Mouse (Mus musculus) MEL (cell line): ENCODE measurements around the gene Il17rb.

ENCODE experiments used
- CHD2 ChIP-seq: IDR thresholded peaks from 2 replicates; pipeline ENCODE4 v1.6.1; 2011; ENCODE audit warnings: low read length, improper control_type of control experiment
- CTCF ChIP-seq, 3 experiments: IDR thresholded peaks in 2 of 3; conservative IDR thresholded peaks in 1 of 3; 2 replicates each; pipeline ENCODE4 v1.5.1; 2011 to 2012; ENCODE audit warnings: low read length in 3 of 3, low read depth in 2 of 3, mild to moderate bottlenecking in 2 of 3, improper control_type of control experiment in 1 of 3, inconsistent platforms in 1 of 3, mixed read lengths in 1 of 3, moderate library complexity in 1 of 3; ENCODE audit not compliant: control insufficient read depth in 1 of 3, insufficient read depth in 1 of 3, poor library complexity in 1 of 3, severe bottlenecking in 1 of 3
- EP300 ChIP-seq, 2 experiments: IDR thresholded peaks; 2 replicates each; pipeline ENCODE4 v1.6.1; 2011; ENCODE audit warnings: improper control_type of control experiment in 2 of 2, low read length in 2 of 2, low read depth in 1 of 2, mild to moderate bottlenecking in 1 of 2
- GABPA ChIP-seq: IDR thresholded peaks from 2 replicates; pipeline ENCODE4 v1.6.1; 2012; ENCODE audit warnings: low read depth, mild to moderate bottlenecking, inconsistent platforms, low read length, improper control_type of control experiment, moderate library complexity
- JUND ChIP-seq: IDR thresholded peaks from 2 replicates; pipeline ENCODE4 v1.6.1; 2011; ENCODE audit warnings: low read depth, mild to moderate bottlenecking, improper control_type of control experiment, low read length
- MXI1 ChIP-seq: IDR thresholded peaks from 2 replicates; pipeline ENCODE4 v1.6.1; 2011; ENCODE audit warnings: mild to moderate bottlenecking, low read depth, low read length, improper control_type of control experiment
- POLR2A ChIP-seq, 2 experiments: IDR thresholded peaks; 2 replicates each; pipeline ENCODE4 v1.6.1; 2011 to 2012; ENCODE audit warnings: low read length in 2 of 2, mild to moderate bottlenecking in 2 of 2, control low read depth in 1 of 2, improper control_type of control experiment in 1 of 2, low read depth in 1 of 2, moderate library complexity in 1 of 2; ENCODE audit not compliant: control insufficient read depth in 1 of 2, insufficient read depth in 1 of 2, poor library complexity in 1 of 2
- POLR2AphosphoS5 ChIP-seq: IDR thresholded peaks from 2 replicates; pipeline ENCODE4 v1.6.1; 2012; ENCODE audit warnings: low read depth, borderline replicate concordance, mild to moderate bottlenecking, inconsistent platforms, low read length, moderate library complexity, mixed read lengths
- RAD21 ChIP-seq: IDR thresholded peaks from 2 replicates; pipeline ENCODE4 v1.6.1; 2011; ENCODE audit warnings: mild to moderate bottlenecking, low read depth, low read length, improper control_type of control experiment
- ZC3H11A ChIP-seq: IDR thresholded peaks from 2 replicates; pipeline ENCODE4 v1.6.1; 2012; ENCODE audit warnings: low read depth, mild to moderate bottlenecking, inconsistent platforms, low read length, improper control_type of control experiment
- ZKSCAN1 ChIP-seq: IDR thresholded peaks from 2 replicates; pipeline ENCODE4 v1.6.1; 2012; ENCODE audit warnings: low read depth, mild to moderate bottlenecking, inconsistent platforms, low read length, improper control_type of control experiment, moderate library complexity

GRCm38 (mm10) chr14:30018463-30018801 lies 9.7 kb upstream of the Il17rb start:
- no peak for TF ChIP-seq MXI1
- no peak for TF ChIP-seq CTCF (IDR thresholded peaks at IDR 0.05 in 2 of 3, conservative IDR thresholded peaks at IDR 0.05 in 1 of 3; ENCODE audit: control insufficient read depth in 1 of 3, insufficient read depth in 1 of 3, low read depth in 2 of 3, low read length in 3 of 3, poor library complexity in 1 of 3, severe bottlenecking in 1 of 3)
- TF ChIP-seq GABPA: no peak
- TF ChIP-seq EP300 (IDR thresholded peaks at IDR 0.05; ENCODE audit: low read depth in 1 of 2, low read length in 2 of 2): no peak
- no peak for TF ChIP-seq CHD2
- no peak for TF ChIP-seq POLR2AphosphoS5
- TF ChIP-seq ZKSCAN1: no peak
- no peak for TF ChIP-seq ZC3H11A
- no peak for TF ChIP-seq RAD21
- no peak for TF ChIP-seq JUND
- no peak for TF ChIP-seq POLR2A (IDR thresholded peaks at IDR 0.05; ENCODE audit: control insufficient read depth in 1 of 2, insufficient read depth in 1 of 2, low read depth in 1 of 2, low read length in 2 of 2, poor library complexity in 1 of 2)
